Mouse (Mus musculus) olfactory bulb, adult 2 months (tissue): ENCODE measurements around the gene Cox18.

Experiments
- CTCF ChIP-seq: fragments of 200-500 bp; IDR thresholded peaks from 2 replicates; pipeline ENCODE4 v1.5.1; 2012; ENCODE audit warnings: low read depth, mild to moderate bottlenecking, low read length, moderate library complexity; ENCODE audit not compliant: insufficient read depth
- POLR2A ChIP-seq: fragments of 200-500 bp; IDR thresholded peaks from 2 replicates; pipeline ENCODE4 v1.6.1; 2012; ENCODE audit warnings: mild to moderate bottlenecking, low read depth, low read length, moderate library complexity; ENCODE audit not compliant: insufficient read depth

DNA sequence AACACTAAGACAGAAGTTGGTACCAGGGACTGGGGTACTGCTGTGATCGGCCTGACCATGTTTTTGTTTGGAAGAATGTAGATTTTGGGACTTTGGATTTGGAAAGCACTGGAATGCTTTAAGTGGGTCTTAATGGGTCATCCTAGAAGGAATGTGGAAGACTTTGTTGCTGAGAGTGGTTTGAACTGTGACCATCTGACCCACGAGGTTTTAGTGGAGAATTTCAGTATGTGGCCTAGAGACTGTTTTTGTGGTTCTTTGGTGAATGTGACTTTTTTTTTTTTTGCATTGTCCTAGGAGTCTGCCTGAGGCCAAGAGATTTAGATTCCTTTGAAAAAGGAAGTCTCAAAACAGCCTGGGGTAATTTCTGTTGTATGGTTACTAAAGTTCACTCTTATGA lies 23.2 kb upstream of the Cox18 start:
- no peak for TF ChIP-seq CTCF
- TF ChIP-seq POLR2A = no peak
